Mouse (Mus musculus): ENCODE results near the gene Mettl24.

Gene Mettl24

GRCm38 (mm10) chr10:40825952-40826351 is 142.9 kb downstream of the Mettl24 start:
- DNase-seq = no peak

- DNase-seq = no peak
Observed at GRCm38 (mm10) chr10:40827706-40828105, 144.6 kb downstream of the Mettl24 start.

GRCm38 (mm10) chr10:40830312-40830711 is 147.2 kb downstream of the Mettl24 start:
- no peak for DNase-seq

GRCm38 (mm10) chr10:40831267-40831666 is 148.2 kb downstream of the Mettl24 start:
- DNase-seq = no peak

DNA sequence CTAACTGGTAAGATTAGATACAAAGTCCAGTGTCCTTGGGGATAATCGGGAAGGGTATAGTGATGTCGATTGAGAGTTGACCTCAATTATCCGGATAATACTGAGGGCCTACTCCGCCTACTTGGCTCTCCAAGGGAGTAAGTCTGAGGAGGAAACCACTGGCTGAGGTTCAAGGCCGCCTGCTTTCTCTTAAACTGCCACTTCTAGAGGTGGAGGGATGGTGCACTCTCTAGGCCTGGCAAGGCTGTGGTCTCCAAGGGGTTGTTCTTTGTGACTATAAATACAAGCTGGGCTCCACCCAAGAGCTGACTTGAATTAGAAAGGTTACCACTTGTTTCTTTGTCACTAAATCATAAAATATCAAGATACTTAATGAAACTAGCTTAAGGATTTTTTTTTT is 157.0 kb downstream of the Mettl24 start:
- DNase-seq = no peak

DNA sequence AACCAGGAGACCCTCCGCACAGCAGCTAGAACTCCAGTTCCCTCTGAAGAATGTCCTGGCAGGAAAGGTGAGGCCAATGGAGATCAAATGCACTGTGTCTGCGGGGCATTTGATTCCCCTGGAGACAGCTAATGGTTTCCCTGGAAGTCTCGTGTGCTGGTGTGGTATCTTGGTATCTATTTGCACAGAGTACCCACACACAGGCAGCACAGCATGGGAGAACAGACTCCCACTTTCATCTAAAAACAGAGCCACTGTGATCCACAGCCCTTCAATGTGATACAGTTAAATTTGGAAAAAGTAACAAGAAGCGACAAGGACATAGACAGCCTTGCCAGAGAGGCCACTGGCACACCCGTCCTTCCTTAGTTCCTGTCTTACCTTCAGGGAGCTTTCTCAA is 160.8 kb downstream of the Mettl24 start:
- DNase-seq = no peak

DNA sequence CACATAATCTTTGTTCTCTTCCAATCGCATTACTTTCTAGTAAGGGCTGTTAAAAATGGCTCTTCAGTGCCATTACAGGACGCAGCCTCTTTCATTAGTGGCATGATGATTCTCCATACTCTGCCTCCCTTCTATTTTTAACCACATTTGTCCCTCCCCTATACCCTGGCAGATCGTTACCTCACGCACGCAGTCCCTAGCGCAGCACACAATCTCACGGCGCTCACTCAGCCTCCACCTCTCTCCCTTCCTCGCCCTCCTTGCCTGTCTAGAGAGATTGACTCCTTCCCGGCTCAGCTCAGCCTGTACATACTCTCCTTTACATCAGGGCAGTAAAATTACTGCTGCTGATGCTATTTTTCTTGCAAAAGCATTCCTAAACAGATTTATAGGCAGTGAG is 161.5 kb downstream of the Mettl24 start:
- DNase-seq = no peak

- no peak for DNase-seq
Observed at GRCm38 (mm10) chr10:40845626-40846025, 162.5 kb downstream of the Mettl24 start.

- no peak for DNase-seq
Observed at GRCm38 (mm10) chr10:40847176-40847874, 164.2 kb downstream of the Mettl24 start.

- no peak for DNase-seq
Observed at GRCm38 (mm10) chr10:40850644-40851043, 167.6 kb downstream of the Mettl24 start.

- DNase-seq = no peak
Observed at GRCm38 (mm10) chr10:40851138-40851537, 168.1 kb downstream of the Mettl24 start.

DNA sequence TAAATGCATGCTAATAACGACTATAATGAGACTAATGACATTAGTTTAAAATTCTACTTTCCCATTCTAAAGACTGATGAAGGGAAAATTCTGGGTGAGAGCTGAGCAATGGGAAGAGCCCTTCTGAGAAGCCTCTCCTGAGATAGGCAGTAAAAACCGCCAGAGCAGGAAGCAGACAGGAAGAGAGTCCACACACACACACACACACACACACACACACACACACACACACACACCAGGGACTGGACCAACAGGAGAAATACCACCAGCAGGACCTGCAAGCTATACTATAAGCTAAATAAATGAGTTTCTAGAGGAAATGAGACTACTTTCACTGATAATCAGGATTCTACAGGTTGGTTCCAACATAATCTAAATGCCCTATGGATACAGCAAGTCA is 172.5 kb downstream of the Mettl24 start:
- no peak for DNase-seq

GRCm38 (mm10) chr10:40856703-40857102 is 173.6 kb downstream of the Mettl24 start:
- DNase-seq = no peak

- DNase-seq = no peak
Observed at GRCm38 (mm10) chr10:40857599-40857998, 174.5 kb downstream of the Mettl24 start.
